Mouse (Mus musculus): ENCODE results near the gene Gale. TPM values are rescaled to one million over a fixed set of nuclear protein-coding genes. Genes with fewer than 3 reads are reported as not detected.

Gene Gale
- 3.9 TPM for total RNA-seq (2023)

DNA sequence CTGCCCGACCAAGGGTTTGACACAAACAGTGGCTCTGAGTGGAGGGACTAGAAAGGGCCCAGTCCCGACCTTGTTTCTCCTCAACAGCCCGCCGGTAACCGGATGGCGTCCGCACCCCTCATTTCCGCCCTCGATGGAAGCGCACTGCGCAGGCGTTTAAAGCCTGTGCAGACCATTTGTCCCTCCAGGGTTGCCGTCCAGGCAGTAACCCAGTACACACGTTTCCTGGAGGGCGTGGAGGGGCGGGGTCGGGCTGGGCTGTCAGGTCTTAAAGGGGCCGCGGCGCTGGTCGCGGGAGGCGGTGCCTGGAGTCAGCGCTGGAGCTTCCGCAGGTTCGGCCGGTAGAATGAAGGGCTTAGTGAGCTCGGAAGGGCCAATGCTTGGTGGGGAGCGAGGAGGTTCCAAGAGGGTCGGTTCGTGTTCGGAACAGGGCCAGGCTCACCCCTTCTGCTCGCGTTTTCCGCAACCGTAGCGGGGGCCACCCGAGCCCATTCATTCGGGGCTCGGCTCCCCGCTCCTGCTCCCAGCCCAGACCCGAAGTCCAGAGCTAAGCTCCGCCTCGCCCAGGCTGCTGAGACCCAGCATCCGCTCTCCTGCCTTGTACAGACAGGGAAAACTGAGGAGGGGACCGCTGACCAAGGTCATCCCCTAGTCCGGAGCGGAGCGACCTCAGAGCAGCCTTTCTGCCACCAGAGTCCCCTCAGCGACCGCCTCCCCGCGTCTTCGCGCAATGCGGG is at the start of gene Gale:
Gale (plus strand) TSS at position 271 of the 737 bp plus-strand sequence.

DNA sequence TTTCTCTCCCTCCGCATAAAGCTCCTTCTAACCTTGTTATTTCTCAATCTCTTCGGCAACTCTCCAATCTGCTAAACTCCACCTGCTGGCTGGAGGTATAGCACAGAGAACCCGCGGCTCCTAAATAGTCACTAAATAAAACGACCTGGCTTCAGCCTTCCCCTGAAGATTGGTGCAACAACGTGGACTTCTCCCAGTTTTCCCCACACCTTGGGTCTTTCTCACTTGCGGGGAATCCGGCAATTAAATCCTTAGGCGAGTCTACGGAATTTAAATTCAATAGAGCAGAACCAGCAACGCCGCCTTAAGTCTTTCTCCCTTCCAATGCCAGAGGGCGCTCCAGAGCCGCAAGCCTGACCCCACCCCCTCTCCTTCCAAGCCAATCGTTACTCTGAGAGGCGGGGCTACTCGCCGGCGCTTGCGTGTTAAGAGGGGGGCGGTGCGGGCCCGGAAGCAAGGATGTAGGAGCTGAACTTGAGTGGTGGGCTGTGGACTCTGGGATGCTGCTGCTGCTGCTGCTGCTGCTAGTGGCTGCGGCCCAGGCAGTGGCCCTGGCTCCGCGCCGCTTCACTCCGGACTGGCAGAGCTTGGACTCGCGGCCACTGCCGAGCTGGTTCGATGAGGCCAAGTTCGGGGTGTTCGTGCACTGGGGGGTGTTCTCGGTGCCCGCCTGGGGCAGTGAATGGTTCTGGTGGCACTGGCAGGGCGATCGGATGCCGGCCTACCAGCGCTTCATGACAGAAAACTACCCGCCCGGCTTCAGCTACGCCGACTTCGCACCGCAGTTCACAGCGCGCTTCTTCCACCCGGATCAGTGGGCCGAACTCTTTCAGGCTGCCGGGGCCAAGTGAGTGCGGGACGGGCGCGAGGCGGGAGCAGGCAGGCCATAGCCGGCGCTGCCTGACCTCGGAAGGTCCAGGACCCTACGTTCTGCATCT is 43.0 kb upstream of the Gale start, which contains the start of gene Fuca1:
Fuca1 (plus strand) TSS at position 432 of the 938 bp plus-strand sequence.

DNA sequence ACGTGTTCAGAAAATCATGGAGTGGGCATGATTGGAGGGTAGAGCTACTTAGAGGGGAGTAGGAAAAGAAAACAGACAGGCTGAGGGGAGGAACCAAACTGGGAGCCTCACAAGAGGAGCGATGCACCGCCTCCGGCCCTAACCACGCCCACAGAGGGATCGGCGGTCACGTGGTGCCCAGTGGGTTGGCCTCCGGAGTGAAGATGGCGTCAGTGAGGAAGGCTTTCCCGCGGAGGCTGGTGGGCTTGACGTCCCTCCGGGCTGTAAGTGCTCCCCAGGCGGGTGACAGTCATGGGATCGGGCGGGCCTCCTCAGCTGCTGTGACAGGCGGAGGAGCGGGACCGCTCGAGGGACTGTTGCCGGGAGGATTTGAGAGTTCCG is 17.3 kb upstream of the Gale start, which contains the start of gene Hmgcl:
Hmgcl (plus strand) TSS at position 171 of the 381 bp plus-strand sequence.

DNA sequence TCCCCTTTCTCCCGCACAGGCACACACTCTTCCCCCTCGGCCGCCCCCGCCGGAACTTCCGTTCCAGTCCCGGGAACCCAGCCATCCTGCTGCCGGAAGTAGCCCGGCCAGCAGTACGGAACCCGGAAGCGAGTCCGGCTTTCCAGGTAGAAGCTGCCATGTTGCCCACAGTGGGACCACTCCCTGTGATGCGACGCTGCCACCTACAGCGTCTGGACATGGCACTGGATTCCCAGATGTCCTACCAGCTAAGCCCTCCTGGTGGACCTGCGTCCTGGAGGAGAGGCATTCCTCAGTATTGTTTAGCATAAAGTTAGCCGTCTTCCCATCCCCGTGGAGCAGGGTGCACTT is 9.0 kb downstream of the Gale start, which contains the start of gene Lypla2:
Lypla2 (minus strand) TSS at position 71 of the 351 bp plus-strand sequence.

DNA sequence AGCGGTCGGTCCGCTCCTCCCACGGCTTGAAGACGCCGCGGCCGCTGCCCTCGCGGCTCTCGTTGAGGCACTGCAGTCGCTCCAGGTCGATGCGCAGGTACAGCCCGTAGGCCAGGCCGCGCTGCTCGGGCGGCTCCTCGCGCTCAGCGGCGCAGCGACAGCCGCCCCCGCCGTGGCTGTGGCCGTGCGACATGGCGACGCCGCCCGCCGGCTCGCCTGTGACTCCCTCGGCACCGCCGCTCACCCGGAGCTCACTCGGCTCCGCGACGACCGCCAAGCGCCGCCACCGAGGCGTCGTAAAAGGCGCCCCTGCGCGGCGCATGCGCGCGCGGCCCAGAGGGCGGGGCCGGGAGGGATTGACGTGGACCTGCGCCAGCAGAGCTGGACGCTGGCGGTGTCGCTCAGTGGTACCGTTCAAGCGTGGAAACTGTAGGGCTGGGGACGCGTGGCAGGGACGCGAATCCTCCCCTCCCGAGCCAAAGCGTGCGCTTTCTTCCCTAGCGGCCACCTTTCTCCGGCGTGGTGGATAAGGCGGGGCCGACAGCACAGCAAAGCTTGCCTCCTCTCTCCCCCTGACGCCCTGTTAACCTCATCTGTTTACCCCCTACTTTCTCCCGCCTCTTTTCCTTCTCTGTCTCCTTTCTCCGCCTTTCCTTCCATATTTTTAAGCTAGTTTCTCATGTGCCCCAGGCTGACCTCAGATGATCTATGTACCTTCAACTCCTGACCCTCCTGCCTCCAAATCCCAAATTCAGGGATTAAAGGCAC is 23.6 kb downstream of the Gale start, which contains the start of gene Pithd1:
Pithd1 (minus strand) TSS at position 322 of the 768 bp plus-strand sequence.

Other genes starting within 250 kb of the Gale start
- not detected for gene Il22ra1, start 235.6 kb upstream of the Gale start, total RNA-seq (2023)
- gene Myom3, start 204.0 kb upstream of the Gale start, total RNA-seq (2023), result not detected
- gene Srsf10, start 108.0 kb upstream of the Gale start, total RNA-seq (2023), result 112 TPM
- gene Pnrc2, start 89.9 kb upstream of the Gale start, total RNA-seq (2023), result 84.5 TPM
- 34.4 TPM for gene Cnr2, start 68.3 kb upstream of the Gale start, total RNA-seq (2023)
- 47.9 TPM for gene Fuca1, start 43.0 kb upstream of the Gale start, total RNA-seq (2023)
- 23.6 TPM for gene Hmgcl, start 17.3 kb upstream of the Gale start, total RNA-seq (2023)
- 102 TPM for gene Lypla2, start 8.9 kb downstream of the Gale start, total RNA-seq (2023)
- 33.2 TPM for gene Pithd1, start 23.5 kb downstream of the Gale start, total RNA-seq (2023)
- gene Eloa, start 58.0 kb downstream of the Gale start, total RNA-seq (2023), result 37.6 TPM
- 1,297 TPM for gene Rpl11, start 89.7 kb downstream of the Gale start, total RNA-seq (2023)
- gene Id3, start 179.8 kb downstream of the Gale start, total RNA-seq (2023), result 24.1 TPM
- gene E2f2, start 208.7 kb downstream of the Gale start, total RNA-seq (2023), result 25.4 TPM
- 0.15 TPM for gene Asap3, start 242.6 kb downstream of the Gale start, total RNA-seq (2023)